Comparison of ENCODE assay signal across 16 mouse cellular contexts in genomic region chr1:135044439-135044838, GRCm38 (mm10).
A peak's percentile ranks its signal among the peaks of the same experiment; 100 is the strongest.
DNase-seq lines count a peak whose midpoint lies in the region; ATAC-seq lines count a peak whose summit lies in the region.
"Had no signal": no experiment of that assay in that cellular context is flagged by ENCODE, and none has a peak within 500 bp of the region (broad histone marks: within the 10 kb centered on the region; RNA-seq: fewer than 3 reads in every experiment).

No protein-coding gene starts in this region.

- H3K36me3 ChIP-seq in hindbrain, embryonic 12.5 days = no peaks in the 10 kb centered on the region
- H3K36me3 ChIP-seq: G1E had no signal

- DNase-seq in fat pad, adult 2 months (ENCODE audit: extremely low read depth, low read depth, low spot score) = peak; percentile 95
- DNase-seq in gonadal fat pad, adult 2 months (ENCODE audit: low read depth) = peak; percentile 70
- no peak for DNase-seq in left cerebral cortex, postnatal 25 days (ENCODE audit: low spot score in 2 of 2)
- DNase-seq: adrenal gland, adult 2 months; adrenal gland, adult 8-10 months; adrenal gland, postnatal 25 days; adrenal gland, postnatal 36 days; B cell, adult 2 months; cerebellum, adult 11 months; cerebellum, adult 11-12 months; cerebellum, adult 18-20 months had no signal

- H3K27ac ChIP-seq in hindbrain, embryonic 12.5 days = no peak overlapping the region

- intact Hi-C loops in left cerebral cortex, postnatal 25 days (cut with DNase I) = no loop called here

- no peak overlapping the region for H3K4me2 ChIP-seq in hindbrain, embryonic 12.5 days (replicated peaks)

- no peaks in the 10 kb centered on the region for H3K27me3 ChIP-seq in hindbrain, embryonic 12.5 days
- H3K27me3 ChIP-seq: Patski had no signal

- no peaks in the 10 kb centered on the region for H3K9me3 ChIP-seq in hindbrain, embryonic 12.5 days (replicated peaks)
- H3K9me3 ChIP-seq: G1E had no signal

- no peaks in the 10 kb centered on the region for H3K4me1 ChIP-seq in hindbrain, embryonic 12.5 days

- H3K4me3 ChIP-seq in hindbrain, embryonic 12.5 days = no peak overlapping the region

- WGBS in hindbrain, embryonic 12.5 days = 94% methylated on average over 2 of the region's 2 CpGs

- H3K9ac ChIP-seq in hindbrain, embryonic 12.5 days = no peak overlapping the region

- no peak for ATAC-seq in hindbrain, embryonic 12.5 days (ENCODE audit: low FRiP score)
- ATAC-seq: activated CD4-positive, CD25-positive, alpha-beta regulatory T cell, adult 4 months; CD4-positive, CD25-positive, alpha-beta regulatory T cell, adult 4 months; Patski had no signal

Comparison
In these comparisons a context has a peak if more than half of its experiments do, and no peak if none do; other contexts are left out.
1. DNase-seq: peak in fat pad, adult 2 months (single experiment) and gonadal fat pad, adult 2 months (single experiment); none in left cerebral cortex, postnatal 25 days (0 of 2).